Mouse (Mus musculus): ENCODE measurements around the gene Tbc1d2.

- no peak for TF ChIP-seq CTCF (conservative IDR thresholded peaks at IDR 0.05; ENCODE audit: insufficient read depth, insufficient read length, low read depth, low read length)
- TF ChIP-seq POLR2A (IDR thresholded peaks at IDR 0.05; ENCODE audit: low read depth, low read length): no peak
Measured at GRCm38 (mm10) chr4:46684160-46684559, 34.2 kb upstream of the Tbc1d2 start.
